18 mouse cellular contexts compared by ENCODE assay signal in the genomic region with DNA sequence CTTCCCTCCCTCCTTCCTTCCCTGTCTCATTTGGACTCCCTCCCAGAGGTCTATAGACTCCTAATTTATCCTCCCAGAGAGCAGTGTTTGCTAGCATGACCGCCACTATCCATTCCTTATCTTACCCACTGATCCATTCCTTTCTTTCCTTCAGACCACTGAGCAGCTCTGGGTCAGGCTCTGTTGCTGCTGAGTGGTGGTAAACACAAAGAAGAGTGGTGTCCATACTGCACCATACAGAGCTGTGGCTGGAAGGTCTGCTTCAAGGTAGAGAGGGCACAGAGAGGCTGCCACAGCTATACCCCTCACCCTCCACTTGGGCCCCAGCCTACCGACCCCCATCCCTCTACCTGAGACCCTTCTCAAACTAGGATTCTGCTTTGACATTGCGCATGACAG. TPM values are rescaled to one million over a fixed set of nuclear protein-coding genes. Genes with fewer than 3 reads are reported as not detected.
DNase-seq lines count a peak whose midpoint lies in the region; ATAC-seq lines count a peak whose summit lies in the region.
"Had no signal": no experiment of that assay in that cellular context is flagged by ENCODE, and none has a peak within 500 bp of the region (broad histone marks: within the 10 kb centered on the region; RNA-seq: fewer than 3 reads in every experiment).

No protein-coding gene starts in this region.

- DNase-seq in embryonic facial prominence, embryonic 10.5 days (ENCODE audit: low spot score): no peak
- no peak for DNase-seq in lung, postnatal 25 days (ENCODE audit: low spot score)
- DNase-seq in intestine, embryonic 14.5 days (ENCODE audit: low spot score): no peak
- DNase-seq in forebrain, embryonic 11.5 days (ENCODE audit: low spot score): no peak
- no peak for DNase-seq in heart, postnatal 36 days
- DNase-seq: adrenal gland, postnatal 10 days; cerebellum, adult 11 months; cerebellum, postnatal 10 days; kidney, postnatal 25 days; left cerebral cortex, postnatal 4 days; thymus, adult 18-20 months had no signal

- no peaks in the 10 kb centered on the region for H3K9me3 ChIP-seq in embryonic facial prominence, embryonic 12.5 days
- H3K9me3 ChIP-seq in embryonic facial prominence, embryonic 10.5 days: no peaks in the 10 kb centered on the region
- H3K9me3 ChIP-seq in lung, embryonic 15.5 days: no peaks in the 10 kb centered on the region
- no peaks in the 10 kb centered on the region for H3K9me3 ChIP-seq in intestine, embryonic 14.5 days (ENCODE audit: control insufficient read depth, low read length)
- H3K9me3 ChIP-seq in stomach, embryonic 14.5 days (ENCODE audit: control insufficient read depth, low read depth, low read length): no peaks in the 10 kb centered on the region; the same call in 1 of the 2 replicates
- no peaks in the 10 kb centered on the region; the same call in 1 of the 2 replicates for H3K9me3 ChIP-seq in forebrain, embryonic 11.5 days (ENCODE audit: control insufficient read depth, low read length)

- H3K27ac ChIP-seq in embryonic facial prominence, embryonic 12.5 days: no peak overlapping the region
- no peak overlapping the region for H3K27ac ChIP-seq in embryonic facial prominence, embryonic 10.5 days (replicated peaks)
- H3K27ac ChIP-seq in lung, embryonic 15.5 days: no peak overlapping the region
- H3K27ac ChIP-seq in intestine, embryonic 14.5 days (ENCODE audit: low read depth): 0 out of 2 replicates have a peak overlapping the region, but pooled peaks have one; percentile 18
- H3K27ac ChIP-seq in stomach, embryonic 14.5 days (ENCODE audit: low read length): peak overlapping the region; percentile 29; the same call in 1 of the 2 replicates
- H3K27ac ChIP-seq in forebrain, embryonic 11.5 days (ENCODE audit: low read depth, low read length): no peak overlapping the region
- H3K27ac ChIP-seq: left cerebral cortex, adult 2 months; midbrain, embryonic 13.5 days had no signal

- no peaks in the 10 kb centered on the region for H3K27me3 ChIP-seq in embryonic facial prominence, embryonic 12.5 days
- no peaks in the 10 kb centered on the region for H3K27me3 ChIP-seq in embryonic facial prominence, embryonic 10.5 days (replicated peaks; ENCODE audit: low read depth, poor library complexity, severe bottlenecking)
- no peaks in the 10 kb centered on the region for H3K27me3 ChIP-seq in lung, embryonic 15.5 days
- no peaks in the 10 kb centered on the region for H3K27me3 ChIP-seq in intestine, embryonic 14.5 days (replicated peaks; ENCODE audit: control insufficient read depth, insufficient read depth, low read length)
- H3K27me3 ChIP-seq in stomach, embryonic 14.5 days (ENCODE audit: control insufficient read depth, insufficient read depth, low read length): no peaks in the 10 kb centered on the region
- no peaks in the 10 kb centered on the region for H3K27me3 ChIP-seq in forebrain, embryonic 11.5 days (ENCODE audit: control insufficient read depth, insufficient read depth, low read length)
- H3K27me3 ChIP-seq: midbrain, embryonic 13.5 days had no signal

- intact Hi-C loops in heart, postnatal 36 days (cut with DNase I): no loop called here

- WGBS in embryonic facial prominence, embryonic 12.5 days: 86% methylated on average over 3 of the region's 3 CpGs
- WGBS in embryonic facial prominence, embryonic 10.5 days: 85% methylated on average over 3 of the region's 3 CpGs
- WGBS in lung, embryonic 15.5 days: 68% methylated on average over 3 of the region's 3 CpGs
- 73% methylated on average over 3 of the region's 3 CpGs for WGBS in intestine, embryonic 14.5 days
- WGBS in stomach, embryonic 14.5 days: 63% methylated on average over 3 of the region's 3 CpGs
- WGBS in forebrain, embryonic 11.5 days: 89% methylated on average over 3 of the region's 3 CpGs

- no peaks in the 10 kb centered on the region for H3K4me1 ChIP-seq in embryonic facial prominence, embryonic 12.5 days
- peaks cover 13% of the 10 kb centered on the region for H3K4me1 ChIP-seq in embryonic facial prominence, embryonic 10.5 days
- H3K4me1 ChIP-seq in lung, embryonic 15.5 days: peaks cover 21% of the 10 kb centered on the region
- no peaks in the 10 kb centered on the region for H3K4me1 ChIP-seq in intestine, embryonic 14.5 days (replicated peaks; ENCODE audit: control insufficient read depth, insufficient read depth, low read length)
- 0 out of 2 replicates have a peak, but pooled peaks cover 2% of the 10 kb centered on the region for H3K4me1 ChIP-seq in stomach, embryonic 14.5 days (ENCODE audit: control insufficient read depth, insufficient read depth, low read length)
- no peaks in the 10 kb centered on the region for H3K4me1 ChIP-seq in forebrain, embryonic 11.5 days (replicated peaks; ENCODE audit: control insufficient read depth, insufficient read depth, low read length)
- H3K4me1 ChIP-seq: midbrain, embryonic 13.5 days had no signal

- H3K4me2 ChIP-seq in embryonic facial prominence, embryonic 12.5 days (replicated peaks): no peak overlapping the region
- H3K4me2 ChIP-seq in lung, embryonic 15.5 days: no peak overlapping the region
- no peak overlapping the region for H3K4me2 ChIP-seq in intestine, embryonic 14.5 days (ENCODE audit: low read length)
- no peak overlapping the region for H3K4me2 ChIP-seq in stomach, embryonic 14.5 days (replicated peaks; ENCODE audit: low read depth, low read length)
- H3K4me2 ChIP-seq in forebrain, embryonic 11.5 days (ENCODE audit: low read depth, low read length, severe bottlenecking): no peak overlapping the region
- H3K4me2 ChIP-seq: midbrain, embryonic 13.5 days had no signal

- ATAC-seq in embryonic facial prominence, embryonic 12.5 days (ENCODE audit: insufficient number of reproducible peaks, insufficient read depth, low FRiP score, low TSS enrichment): 0 out of 2 replicates have a peak, but pooled peaks have one; percentile 60
- ATAC-seq in lung, embryonic 15.5 days (ENCODE audit: borderline replicate concordance, extremely low read depth, low FRiP score, low TSS enrichment): peak; percentile 66
- peak; percentile 51; the same call in 1 of the 2 replicates for ATAC-seq in intestine, embryonic 14.5 days (replicated peaks; ENCODE audit: low FRiP score, low TSS enrichment, low read depth)
- ATAC-seq in stomach, embryonic 14.5 days (ENCODE audit: insufficient number of reproducible peaks, insufficient read depth, low FRiP score, low read depth): peak; percentile 50; the same call in 1 of the 2 replicates
- no peak for ATAC-seq in forebrain, embryonic 11.5 days (replicated peaks; ENCODE audit: low FRiP score)
- ATAC-seq: activated CD4-positive, CD25-positive, alpha-beta regulatory T cell, adult 4 months; forebrain, embryonic 16.5 days; midbrain, embryonic 13.5 days had no signal

- H3K9ac ChIP-seq in embryonic facial prominence, embryonic 12.5 days: no peak overlapping the region
- no peak overlapping the region for H3K9ac ChIP-seq in lung, embryonic 15.5 days
- H3K9ac ChIP-seq in intestine, embryonic 14.5 days (ENCODE audit: low read length): no peak overlapping the region
- no peak overlapping the region for H3K9ac ChIP-seq in stomach, embryonic 14.5 days (replicated peaks; ENCODE audit: low read depth, low read length)
- H3K9ac ChIP-seq in forebrain, embryonic 11.5 days (ENCODE audit: low read length): no peak overlapping the region
- H3K9ac ChIP-seq: midbrain, embryonic 13.5 days had no signal

- no peaks in the 10 kb centered on the region for H3K36me3 ChIP-seq in embryonic facial prominence, embryonic 12.5 days
- no peaks in the 10 kb centered on the region for H3K36me3 ChIP-seq in embryonic facial prominence, embryonic 10.5 days (replicated peaks)
- H3K36me3 ChIP-seq in lung, embryonic 15.5 days: no peaks in the 10 kb centered on the region
- H3K36me3 ChIP-seq in intestine, embryonic 14.5 days (ENCODE audit: control insufficient read depth, insufficient read depth, low read length): no peaks in the 10 kb centered on the region
- no peaks in the 10 kb centered on the region for H3K36me3 ChIP-seq in stomach, embryonic 14.5 days (ENCODE audit: control insufficient read depth, insufficient read depth, low read length)
- H3K36me3 ChIP-seq in forebrain, embryonic 11.5 days (ENCODE audit: control insufficient read depth, insufficient read depth, low read length): no peaks in the 10 kb centered on the region
- H3K36me3 ChIP-seq: midbrain, embryonic 13.5 days had no signal

- H3K4me3 ChIP-seq in embryonic facial prominence, embryonic 12.5 days: no peak overlapping the region
- H3K4me3 ChIP-seq in embryonic facial prominence, embryonic 10.5 days: no peak overlapping the region
- H3K4me3 ChIP-seq in lung, embryonic 15.5 days: no peak overlapping the region
- H3K4me3 ChIP-seq in intestine, embryonic 14.5 days (ENCODE audit: low read depth, low read length): no peak overlapping the region
- no peak overlapping the region for H3K4me3 ChIP-seq in stomach, embryonic 14.5 days (ENCODE audit: low read depth, low read length)
- H3K4me3 ChIP-seq in forebrain, embryonic 11.5 days (ENCODE audit: low read depth, low read length): no peak overlapping the region
- H3K4me3 ChIP-seq: left cerebral cortex, adult 2 months; midbrain, embryonic 13.5 days had no signal

RNA-seq across cellular contexts. Expression of a gene that starts 40.3 kb away (rescaled TPM):
- polyA plus RNA-seq in embryonic facial prominence, embryonic 12.5 days (2016; fragmentation: Nextera tagmentation; extraction: Ambion mirVana): 31.0 and 31.2 TPM in 2 replicates
- polyA plus RNA-seq in embryonic facial prominence, embryonic 10.5 days (2016; fragmentation: Nextera tagmentation; extraction: Ambion mirVana): 32.1 and 33.0 TPM in 2 replicates
- 27.9 and 29.1 TPM in 2 replicates for polyA plus RNA-seq in lung, embryonic 15.5 days (2015; fragmentation: Nextera tagmentation; extraction: Ambion mirVana)
- 32.3 and 32.6 TPM in 2 replicates for polyA plus RNA-seq in intestine, embryonic 14.5 days (2014; fragmentation: Nextera tagmentation; extraction: Ambion mirVana)
- 27.7 and 31.7 TPM in 2 replicates for polyA plus RNA-seq in stomach, embryonic 14.5 days (2014; fragmentation: Nextera tagmentation; extraction: Ambion mirVana)
- polyA plus RNA-seq in forebrain, embryonic 11.5 days (2014; fragmentation: Nextera tagmentation; extraction: Ambion mirVana): 33.8 and 34.6 TPM in 2 replicates
- 1 to 10 TPM; 7.9 to 10.0 TPM for total RNA-seq in heart, postnatal 36 days (2021)

Comparison
In these comparisons a context has a peak if more than half of its experiments do, and no peak if none do; other contexts are left out.
1. H3K27ac ChIP-seq: peak in intestine, embryonic 14.5 days (single experiment) and stomach, embryonic 14.5 days (single experiment); none in embryonic facial prominence, embryonic 12.5 days (single experiment), embryonic facial prominence, embryonic 10.5 days (single experiment), lung, embryonic 15.5 days (single experiment) and forebrain, embryonic 11.5 days (single experiment).